Mouse (Mus musculus): ENCODE data around the gene Ptpra. TPM values are rescaled to one million over a fixed set of nuclear protein-coding genes. Genes with fewer than 3 reads are reported as not detected.
"Not testable (repeated sequence)": the region's sequence is repeated elsewhere in the genome, so short reads cannot be mapped to it uniquely, and the experiment has no call there.

Ptpra gene
- polyA plus RNA-seq, 1 experiment from 2014 or later, result 158 TPM

- no peak overlapping the region for H3K27ac ChIP-seq
- no peak overlapping the region for H3K9ac ChIP-seq
- 0 out of 2 replicates have a peak, but pooled peaks cover 4% of the 10 kb centered on the region for H3K4me1 ChIP-seq (replicated peaks; ENCODE audit: control insufficient read depth, insufficient read depth, low read length)
- peaks cover 55% of the 10 kb centered on the region for H3K27me3 ChIP-seq (ENCODE audit: control insufficient read depth, insufficient read depth, low read length)
- H3K9me3 ChIP-seq (ENCODE audit: control insufficient read depth, low read length), result no peaks in the 10 kb centered on the region
- DNase-seq (ENCODE audit: low spot score), result no peak
- no peaks in the 10 kb centered on the region for H3K36me3 ChIP-seq (replicated peaks; ENCODE audit: control insufficient read depth, insufficient read depth)
- no peak for ATAC-seq (ENCODE audit: low FRiP score)
- H3K4me2 ChIP-seq (replicated peaks), result no peak overlapping the region
- H3K4me3 ChIP-seq (replicated peaks; ENCODE audit: low read length), result no peak overlapping the region
- 81% methylated on average over 5 of the region's 5 CpGs for WGBS
Measured at GRCm38 (mm10) chr2:130574960-130575359, 124.9 kb downstream of the Ptpra start.

GRCm38 (mm10) chr2:130575873-130576272 is 125.8 kb downstream of the Ptpra start, which contains the start of gene Oxt:
TSS of gene Oxt (plus strand) at chr2:130576173.
- WGBS, result 37% methylated on average over 9 of the region's 9 CpGs
- ATAC-seq (ENCODE audit: low FRiP score) (no peak), DNase-seq (ENCODE audit: low spot score) (no peak)
- H3K4me1 ChIP-seq (replicated peaks; ENCODE audit: control insufficient read depth, insufficient read depth, low read length), result peaks cover 12% of the 10 kb centered on the region; the same call in 1 of the 2 replicates
- H3K9ac ChIP-seq, result no peak within 1 kb of the TSS
- peak within 1 kb of the TSS; percentile 20 for H3K4me3 ChIP-seq (replicated peaks; ENCODE audit: low read length)
- H3K27me3 ChIP-seq (ENCODE audit: control insufficient read depth, insufficient read depth, low read length), result peaks cover 65% of the 10 kb centered on the region
- H3K9me3 ChIP-seq (ENCODE audit: control insufficient read depth, low read length), result no peaks in the 10 kb centered on the region
- no peak within 1 kb of the TSS for H3K27ac ChIP-seq
- peak within 1 kb of the TSS; percentile 42 for H3K4me2 ChIP-seq (replicated peaks)
- no peaks in the 10 kb centered on the region for H3K36me3 ChIP-seq (replicated peaks; ENCODE audit: control insufficient read depth, insufficient read depth)

- not testable (repeated sequence) for DNase-seq (ENCODE audit: low spot score)
- H3K27me3 ChIP-seq (ENCODE audit: control insufficient read depth, insufficient read depth, low read length), result peaks cover 71% of the 10 kb centered on the region
Measured at GRCm38 (mm10) chr2:130576564-130576963, 126.5 kb downstream of the Ptpra start.

GRCm38 (mm10) chr2:130577021-130577420 is 126.9 kb downstream of the Ptpra start:
- peaks cover 13% of the 10 kb centered on the region; the same call in 1 of the 2 replicates for H3K4me1 ChIP-seq (replicated peaks; ENCODE audit: control insufficient read depth, insufficient read depth, low read length)
- no peaks in the 10 kb centered on the region for H3K36me3 ChIP-seq (replicated peaks; ENCODE audit: control insufficient read depth, insufficient read depth)
- ATAC-seq (ENCODE audit: low FRiP score), result no peak
- WGBS, result 2% methylated on average over 9 of the region's 9 CpGs
- H3K4me2 ChIP-seq (replicated peaks), result peak overlapping the region; percentile 42; the same call in 1 of the 2 replicates
- no peak overlapping the region for H3K27ac ChIP-seq
- H3K9me3 ChIP-seq (ENCODE audit: control insufficient read depth, low read length), result no peaks in the 10 kb centered on the region
- peak overlapping the region; percentile 20 for H3K4me3 ChIP-seq (replicated peaks; ENCODE audit: low read length)
- H3K9ac ChIP-seq, result no peak overlapping the region
- DNase-seq (ENCODE audit: low spot score), result no peak
- H3K27me3 ChIP-seq (ENCODE audit: control insufficient read depth, insufficient read depth, low read length), result peaks cover 76% of the 10 kb centered on the region

More at GRCm38 (mm10) chr2:130576564-130576963, 126.5 kb downstream of the Ptpra start:
- not testable (repeated sequence) for H3K9me3 ChIP-seq (ENCODE audit: control insufficient read depth, low read length); H3K27ac ChIP-seq; H3K9ac ChIP-seq; H3K36me3 ChIP-seq (replicated peaks; ENCODE audit: control insufficient read depth, insufficient read depth); ATAC-seq (ENCODE audit: low FRiP score)
- Histone ChIP-seq H3K4me3 (replicated peaks; ENCODE audit: low read length) (peak overlapping the region; percentile 20), H3K4me2 (replicated peaks) (peak overlapping the region; percentile 42), H3K4me1 (replicated peaks; ENCODE audit: control insufficient read depth, insufficient read depth, low read length) (peaks cover 13% of the 10 kb centered on the region; the same call in 1 of the 2 replicates)
- 1% methylated on average over 28 of the region's 32 CpGs for WGBS

- DNase-seq (ENCODE audit: low spot score) (no peak), ATAC-seq (ENCODE audit: low FRiP score) (0 out of 2 replicates have a peak, but pooled peaks have one; percentile 21)
- Histone ChIP-seq H3K36me3 (replicated peaks; ENCODE audit: control insufficient read depth, insufficient read depth) (no peaks in the 10 kb centered on the region), H3K9me3 (ENCODE audit: control insufficient read depth, low read length) (no peaks in the 10 kb centered on the region), H3K27ac (no peak overlapping the region), H3K4me3 (replicated peaks; ENCODE audit: low read length) (no peak overlapping the region), H3K4me1 (replicated peaks; ENCODE audit: control insufficient read depth, insufficient read depth, low read length) (peaks cover 13% of the 10 kb centered on the region; the same call in 1 of the 2 replicates), H3K4me2 (replicated peaks) (no peak overlapping the region), H3K9ac (no peak overlapping the region), H3K27me3 (ENCODE audit: control insufficient read depth, insufficient read depth, low read length) (peaks cover 82% of the 10 kb centered on the region)
- WGBS, result 3% methylated on average over 12 of the region's 12 CpGs
Measured at GRCm38 (mm10) chr2:130577632-130578031, 127.6 kb downstream of the Ptpra start.

- no peak for ATAC-seq (ENCODE audit: low FRiP score)
Measured at GRCm38 (mm10) chr2:130578148-130578547, 128.1 kb downstream of the Ptpra start.

GRCm38 (mm10) chr2:130579791-130580190 is 129.7 kb downstream of the Ptpra start:
- 8% methylated on average over 8 of the region's 8 CpGs for WGBS
- H3K4me2 ChIP-seq (replicated peaks), result peak overlapping the region; percentile 48; the same call in 1 of the 2 replicates
- DNase-seq (ENCODE audit: low spot score), result no peak

More at GRCm38 (mm10) chr2:130578148-130578547, 128.1 kb downstream of the Ptpra start:
- Histone ChIP-seq H3K4me2 (replicated peaks) (no peak overlapping the region), H3K27me3 (ENCODE audit: control insufficient read depth, insufficient read depth, low read length) (peaks cover 87% of the 10 kb centered on the region), H3K36me3 (replicated peaks; ENCODE audit: control insufficient read depth, insufficient read depth) (no peaks in the 10 kb centered on the region), H3K9me3 (ENCODE audit: control insufficient read depth, low read length) (no peaks in the 10 kb centered on the region), H3K4me1 (replicated peaks; ENCODE audit: control insufficient read depth, insufficient read depth, low read length) (peaks cover 13% of the 10 kb centered on the region; the same call in 1 of the 2 replicates), H3K9ac (no peak overlapping the region), H3K4me3 (replicated peaks; ENCODE audit: low read length) (no peak overlapping the region), H3K27ac (no peak overlapping the region)
- DNase-seq (ENCODE audit: low spot score), result no peak
- 7% methylated on average over 10 of the region's 11 CpGs for WGBS

GRCm38 (mm10) chr2:130581201-130581600 is 131.1 kb downstream of the Ptpra start:
- Histone ChIP-seq H3K9me3 (ENCODE audit: control insufficient read depth, low read length) (no peaks in the 10 kb centered on the region), H3K27ac (no peak overlapping the region), H3K4me3 (replicated peaks; ENCODE audit: low read length) (peak overlapping the region; percentile 25), H3K4me2 (replicated peaks) (peak overlapping the region; percentile 48), H3K27me3 (ENCODE audit: control insufficient read depth, insufficient read depth, low read length) (peaks cover 69% of the 10 kb centered on the region), H3K9ac (0 out of 2 replicates have a peak overlapping the region, but pooled peaks have one; percentile 38), H3K4me1 (replicated peaks; ENCODE audit: control insufficient read depth, insufficient read depth, low read length) (peaks cover 13% of the 10 kb centered on the region; the same call in 1 of the 2 replicates), H3K36me3 (replicated peaks; ENCODE audit: control insufficient read depth, insufficient read depth) (no peaks in the 10 kb centered on the region)
- ATAC-seq (ENCODE audit: low FRiP score) (no peak), DNase-seq (ENCODE audit: low spot score) (no peak)
- 2% methylated on average over 16 of the region's 16 CpGs for WGBS

More at GRCm38 (mm10) chr2:130579791-130580190, 129.7 kb downstream of the Ptpra start:
- Histone ChIP-seq H3K4me3 (replicated peaks; ENCODE audit: low read length) (0 out of 2 replicates have a peak overlapping the region, but pooled peaks have one; percentile 25), H3K27ac (no peak overlapping the region), H3K9ac (no peak overlapping the region), H3K27me3 (ENCODE audit: control insufficient read depth, insufficient read depth, low read length) (peaks cover 83% of the 10 kb centered on the region), H3K4me1 (replicated peaks; ENCODE audit: control insufficient read depth, insufficient read depth, low read length) (peaks cover 13% of the 10 kb centered on the region; the same call in 1 of the 2 replicates), H3K36me3 (replicated peaks; ENCODE audit: control insufficient read depth, insufficient read depth) (no peaks in the 10 kb centered on the region), H3K9me3 (ENCODE audit: control insufficient read depth, low read length) (no peaks in the 10 kb centered on the region)
- no peak for ATAC-seq (ENCODE audit: low FRiP score)

- no peaks in the 10 kb centered on the region for H3K9me3 ChIP-seq (ENCODE audit: control insufficient read depth, low read length)
- H3K27ac ChIP-seq, result no peak within 1 kb of the TSS
- no peaks in the 10 kb centered on the region for H3K36me3 ChIP-seq (replicated peaks; ENCODE audit: control insufficient read depth, insufficient read depth)
- H3K9ac ChIP-seq, result no peak within 1 kb of the TSS
- no peak within 1 kb of the TSS for H3K4me3 ChIP-seq (replicated peaks; ENCODE audit: low read length)
- peaks cover 56% of the 10 kb centered on the region for H3K27me3 ChIP-seq (ENCODE audit: control insufficient read depth, insufficient read depth, low read length)
- peaks cover 11% of the 10 kb centered on the region; the same call in 1 of the 2 replicates for H3K4me1 ChIP-seq (replicated peaks; ENCODE audit: control insufficient read depth, insufficient read depth, low read length)
- 38% methylated on average over 10 of the region's 10 CpGs for WGBS
- no peak within 1 kb of the TSS for H3K4me2 ChIP-seq (replicated peaks)
- DNase-seq (ENCODE audit: low spot score), result no peak
- ATAC-seq (ENCODE audit: low FRiP score), result no peak
Measured at GRCm38 (mm10) chr2:130582552-130582951, 132.5 kb downstream of the Ptpra start, which contains the start of gene Avp. TSS of gene Avp (minus strand) at chr2:130582554.
